ENCODE assay signal across 1 mouse cellular context in the genomic region with DNA sequence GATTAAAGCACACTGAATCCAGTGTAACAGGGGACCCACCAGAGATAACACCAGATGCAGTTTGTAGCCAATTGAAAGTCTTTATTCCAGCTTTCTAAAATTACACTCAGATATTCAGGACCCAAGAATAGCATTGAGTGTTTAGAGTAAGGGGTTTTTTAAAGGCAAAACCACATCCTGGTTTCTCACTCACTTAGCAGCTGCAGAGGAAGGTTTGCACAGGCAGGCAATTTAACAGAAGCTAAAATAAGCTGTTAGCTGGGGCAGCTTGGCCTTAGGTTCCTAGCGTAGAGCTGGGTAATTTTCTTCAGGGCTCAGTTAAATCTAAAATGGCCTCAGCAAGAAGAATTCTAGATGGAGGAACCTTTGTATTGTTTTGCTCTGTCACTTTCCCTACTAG.
TF ChIP-seq lines count a peak whose summit lies in the region.

No protein-coding gene starts in this region.

TF ChIP-seq in CH12.LX, 34 proteins besides CTCF, POLR2A, EP300 and RAD21 (continued from another document):
- TF ChIP-seq BHLHE40 (IDR thresholded peaks at IDR 0.05; ENCODE audit: low read depth, low read length) = peak; percentile 85
- TF ChIP-seq MAZ (IDR thresholded peaks at IDR 0.05; ENCODE audit: low read depth, low read length) = 0 out of 2 replicates have a peak, but pooled peaks have one; percentile 58
- TF ChIP-seq NELFE (IDR thresholded peaks at IDR 0.05; ENCODE audit: low read depth, low read length) = no peak
- peak; percentile 23; the same call in 1 of the 2 replicates for TF ChIP-seq SMC3 (IDR thresholded peaks at IDR 0.05; ENCODE audit: low read depth, low read length)
- peak; percentile 59; the same call in 1 of the 2 replicates for TF ChIP-seq MYC (IDR thresholded peaks at IDR 0.05; ENCODE audit: low read depth, low read length)
- TF ChIP-seq USF2 (conservative IDR thresholded peaks at IDR 0.05; ENCODE audit: low read depth, low read length) = no peak
- no peak for TF ChIP-seq POLR2AphosphoS2 (IDR thresholded peaks at IDR 0.05; ENCODE audit: low read depth, low read length)
- TF ChIP-seq GABPA (IDR thresholded peaks at IDR 0.05; ENCODE audit: insufficient replicate concordance, low read depth, low read length) = no peak
- peak; percentile 94 for TF ChIP-seq TCF12 (IDR thresholded peaks at IDR 0.05; ENCODE audit: low read depth, low read length)
- TF ChIP-seq MEF2A (IDR thresholded peaks at IDR 0.05; ENCODE audit: borderline replicate concordance, low read depth, low read length) = peak; percentile 100
- no peak for TF ChIP-seq USF1 (IDR thresholded peaks at IDR 0.05; ENCODE audit: low read depth, low read length)
- peak; percentile 58 for TF ChIP-seq ELF1 (IDR thresholded peaks at IDR 0.05; ENCODE audit: low read depth, low read length)
- no peak; the same call in 1 of the 2 replicates for TF ChIP-seq JUN (IDR thresholded peaks at IDR 0.05; ENCODE audit: insufficient read depth, low read depth, low read length)
- peak; percentile 38 for TF ChIP-seq HCFC1 (IDR thresholded peaks at IDR 0.05; ENCODE audit: low read depth, low read length)
- TF ChIP-seq KAT2A (IDR thresholded peaks at IDR 0.05; ENCODE audit: insufficient replicate concordance, low read length) = no peak
- peak; percentile 59 for TF ChIP-seq ZNF384 (IDR thresholded peaks at IDR 0.05; ENCODE audit: low read depth, low read length)
- TF ChIP-seq CHD2 (IDR thresholded peaks at IDR 0.05; ENCODE audit: low read length) = peak; percentile 57
- TF ChIP-seq JUND (conservative IDR thresholded peaks at IDR 0.05; ENCODE audit: low read depth, low read length) = peak; percentile 56; the same call in 1 of the 2 replicates
- TF ChIP-seq IRF4 (IDR thresholded peaks at IDR 0.05; ENCODE audit: low read depth, low read length) = peak; percentile 83
- TF ChIP-seq MXI1 (IDR thresholded peaks at IDR 0.05; ENCODE audit: low read depth, low read length) = no peak
- no peak for TF ChIP-seq NRF1 (IDR thresholded peaks at IDR 0.05; ENCODE audit: low read depth, low read length)
- TF ChIP-seq MAFK (IDR thresholded peaks at IDR 0.05; ENCODE audit: insufficient replicate concordance, low read length) = peak; percentile 86
- peak; percentile 93 for TF ChIP-seq ETS1 (conservative IDR thresholded peaks at IDR 0.05; ENCODE audit: low read depth, low read length)
- no peak for TF ChIP-seq UBTF (IDR thresholded peaks at IDR 0.05; ENCODE audit: low read depth, low read length)
- no peak for TF ChIP-seq PAX5 (IDR thresholded peaks at IDR 0.05; ENCODE audit: low read length)
